Mouse (Mus musculus) adrenal gland, postnatal 25 days (tissue): ENCODE measurements around the gene Vti1a. TPM values are rescaled to one million over a fixed set of nuclear protein-coding genes. Genes with fewer than 3 reads are reported as not detected.

ENCODE experiments used
- DNase-seq: peaks from one replicate; pipeline ENCODE4 v3.0.0; 2021; ENCODE audit warnings: mixed read lengths
- long read RNA-seq: library from polyadenylated mRNA; stranded (forward); transcript quantifications from one replicate; pipeline ENCODE4 v2.0.0, GENCODE M21; 2021
- total RNA-seq: library from RNA; stranded (reverse); gene quantifications from 2 replicates; pipeline ENCODE4 v1.2.3, GENCODE M21; 2021

The Vti1a gene
- 36.8 and 38.4 TPM in 2 replicates for total RNA-seq
- long read RNA-seq, transcript Vti1a-201 (8 exons, 3,405 nt) = major isoform, 11 of 29 reads
- long read RNA-seq, partial matches to known transcripts = 2 of 29 reads
- long read RNA-seq, other reads (novel, unspliced or antisense) = 16 of 29 reads

GRCm38 (mm10) chr19:55316109-55316714, at the start of gene Vti1a:
Vti1a (plus strand) TSS chr19:55316295.
- DNase-seq = peak; percentile 84

- no peak for DNase-seq
Measured at GRCm38 (mm10) chr19:55266786-55267185, 49.3 kb upstream of the Vti1a start.

- no peak for DNase-seq
Measured at GRCm38 (mm10) chr19:55268150-55268549, 47.9 kb upstream of the Vti1a start.

- no peak for DNase-seq
Measured at GRCm38 (mm10) chr19:55269051-55269450, 47.0 kb upstream of the Vti1a start.

GRCm38 (mm10) chr19:55271448-55271847, 44.6 kb upstream of the Vti1a start:
- no peak for DNase-seq

- no peak for DNase-seq
Measured at GRCm38 (mm10) chr19:55273340-55273739, 42.8 kb upstream of the Vti1a start.

GRCm38 (mm10) chr19:55276100-55276499, 40.0 kb upstream of the Vti1a start:
- no peak for DNase-seq

GRCm38 (mm10) chr19:55276770-55277169, 39.3 kb upstream of the Vti1a start:
- DNase-seq = no peak

GRCm38 (mm10) chr19:55284093-55284492, 32.0 kb upstream of the Vti1a start:
- DNase-seq = no peak

- no peak for DNase-seq
Measured at GRCm38 (mm10) chr19:55286034-55286433, 30.1 kb upstream of the Vti1a start.

- DNase-seq = no peak
Measured at GRCm38 (mm10) chr19:55288974-55289373, 27.1 kb upstream of the Vti1a start.

GRCm38 (mm10) chr19:55290621-55291270, 25.3 kb upstream of the Vti1a start:
- no peak for DNase-seq

- no peak for DNase-seq
Measured at GRCm38 (mm10) chr19:55292210-55292850, 23.8 kb upstream of the Vti1a start.

GRCm38 (mm10) chr19:55293175-55293574, 22.9 kb upstream of the Vti1a start:
- DNase-seq = no peak

GRCm38 (mm10) chr19:55295075-55295474, 21.0 kb upstream of the Vti1a start:
- DNase-seq = no peak

- no peak for DNase-seq
Measured at GRCm38 (mm10) chr19:55295556-55295955, 20.5 kb upstream of the Vti1a start.

GRCm38 (mm10) chr19:55296301-55296700, 19.8 kb upstream of the Vti1a start:
- DNase-seq = no peak

GRCm38 (mm10) chr19:55297489-55297888, 18.6 kb upstream of the Vti1a start:
- no peak for DNase-seq

- DNase-seq = no peak
Measured at GRCm38 (mm10) chr19:55297961-55298360, 18.1 kb upstream of the Vti1a start.

- DNase-seq = no peak
Measured at GRCm38 (mm10) chr19:55299378-55299777, 16.7 kb upstream of the Vti1a start.

GRCm38 (mm10) chr19:55300525-55300924, 15.6 kb upstream of the Vti1a start:
- no peak for DNase-seq

GRCm38 (mm10) chr19:55305024-55305423, 11.1 kb upstream of the Vti1a start:
- DNase-seq = no peak

- DNase-seq = no peak
Measured at GRCm38 (mm10) chr19:55311874-55312273, 4.2 kb upstream of the Vti1a start.
